Mouse (Mus musculus): Measurements from ENCODE around the gene Dlx2.

The Dlx2 gene

DNA sequence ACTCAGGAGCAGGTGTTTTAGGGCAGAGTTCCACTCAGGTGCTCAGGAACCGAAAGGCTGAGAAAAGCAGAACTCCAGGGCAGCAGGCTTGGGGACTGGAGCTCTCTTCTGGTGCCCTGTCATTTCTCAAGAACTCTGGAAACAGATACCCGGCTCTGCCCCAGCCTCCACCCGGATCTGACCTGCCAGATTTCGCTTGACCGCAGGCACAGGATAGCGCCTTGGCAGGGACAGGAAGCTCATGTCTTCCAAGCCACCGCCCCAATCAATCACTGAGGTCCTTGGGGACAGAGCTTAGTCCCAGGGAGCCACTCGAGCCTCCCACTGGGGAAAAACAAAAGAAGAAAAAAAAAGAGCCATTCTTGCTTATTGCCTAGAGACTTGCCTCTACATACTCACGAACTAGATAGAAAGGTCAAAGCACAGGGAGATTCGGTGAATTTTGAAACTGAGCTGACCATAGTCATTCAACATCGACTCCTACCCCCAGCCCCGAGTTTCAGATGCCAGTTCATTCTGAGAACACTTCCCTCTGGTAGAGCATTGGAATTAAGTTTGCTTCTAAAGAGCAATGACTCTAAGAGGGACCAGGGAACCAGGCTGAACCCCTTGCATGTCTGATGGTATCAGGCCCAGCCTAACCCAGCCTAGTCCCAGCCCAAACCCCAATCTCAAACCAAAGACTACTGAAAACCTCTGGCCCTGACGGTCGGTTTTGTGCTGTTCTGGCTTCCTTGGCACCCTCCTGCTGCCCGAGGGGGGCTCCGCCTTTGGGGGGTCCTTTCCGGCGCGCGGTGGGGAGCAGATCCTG is 12.1 kb downstream of the Dlx2 start:
- no peak for DNase-seq

DNA sequence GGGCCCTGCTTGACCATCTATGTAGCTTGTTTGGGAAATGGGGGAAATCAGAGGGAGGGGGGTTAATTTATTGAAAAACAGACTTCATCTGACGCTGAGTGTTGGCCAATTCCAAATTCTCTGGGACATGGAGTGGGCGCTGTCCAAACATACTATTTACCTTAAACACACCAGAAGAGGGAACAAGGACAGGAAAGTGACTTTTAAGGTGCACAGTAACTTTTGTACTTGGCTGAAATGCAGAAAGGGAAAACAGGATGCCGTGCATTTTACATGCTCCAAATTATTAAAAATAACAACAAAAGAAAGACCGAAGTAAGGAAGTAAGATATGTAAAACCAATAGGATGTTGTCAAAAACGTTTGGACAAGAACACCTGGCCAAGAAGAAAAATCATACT is 13.5 kb downstream of the Dlx2 start:
- DNase-seq, result no peak

DNA sequence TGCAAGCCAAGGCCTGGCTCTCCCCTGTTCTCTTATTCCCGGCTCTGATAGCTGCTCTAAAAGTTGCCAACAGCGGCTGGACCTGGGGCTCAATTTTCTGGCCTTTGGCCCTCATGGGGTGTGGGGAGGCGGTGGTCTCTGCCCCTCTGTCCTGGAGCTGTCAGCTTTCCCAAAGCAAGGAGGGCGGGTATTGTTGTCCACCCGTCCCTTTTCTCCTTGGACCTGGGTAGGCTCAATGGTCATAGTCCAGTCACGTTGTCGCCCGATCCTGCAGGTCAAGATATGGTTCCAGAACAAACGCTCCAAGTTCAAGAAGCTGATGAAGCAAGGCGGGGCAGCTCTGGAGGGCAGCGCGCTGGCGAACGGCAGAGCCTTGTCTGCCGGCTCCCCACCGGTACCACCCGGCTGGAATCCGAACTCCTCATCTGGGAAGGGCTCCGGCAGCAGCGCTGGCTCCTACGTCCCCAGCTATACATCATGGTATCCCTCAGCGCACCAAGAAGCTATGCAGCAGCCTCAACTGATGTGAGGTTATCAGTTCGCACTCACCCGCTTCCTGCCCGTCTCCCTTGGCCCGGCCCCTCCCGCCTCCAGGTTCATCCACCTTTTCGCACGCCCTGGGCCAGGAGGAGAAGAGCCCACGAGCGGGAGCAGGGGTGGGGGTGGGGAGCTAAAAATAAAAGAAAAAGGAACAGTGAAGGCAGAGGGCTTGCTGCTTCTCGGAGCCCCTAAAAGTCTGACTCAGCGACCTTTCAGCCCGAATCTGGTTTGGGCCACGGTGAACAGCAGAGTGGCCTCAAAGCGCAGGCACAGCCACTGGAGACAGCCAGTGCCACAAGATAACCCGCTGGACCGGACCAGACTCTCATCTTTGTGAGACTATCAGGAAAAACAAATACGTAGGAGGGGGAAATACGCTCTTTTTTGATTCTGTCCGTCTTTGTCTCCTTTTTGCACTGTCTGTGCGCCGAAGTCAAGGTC is 14.3 kb downstream of the Dlx2 start:
- peak; percentile 39 for DNase-seq

DNA sequence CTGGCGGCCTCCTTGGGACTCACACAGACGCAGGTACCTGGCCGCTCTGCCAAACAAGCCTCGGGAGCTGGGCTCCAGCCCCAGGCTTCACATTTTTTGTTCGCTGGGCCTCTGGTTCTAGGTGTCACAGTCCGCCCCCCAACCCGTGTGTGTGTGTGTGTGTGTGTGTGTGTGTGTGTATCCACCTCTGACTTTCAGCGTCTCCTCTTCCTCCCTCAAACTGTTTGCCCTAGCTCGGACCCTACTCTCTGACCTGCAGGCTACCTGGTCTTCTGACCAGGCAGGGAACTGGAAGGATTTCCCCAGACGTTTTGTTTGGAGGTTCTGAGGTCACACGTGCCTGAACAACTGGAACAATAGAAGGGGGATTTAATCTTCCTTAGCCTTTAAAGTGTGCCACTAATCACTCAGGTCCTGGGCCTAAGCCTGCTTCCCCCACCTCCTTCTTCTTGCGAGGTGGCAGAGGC is 15.4 kb downstream of the Dlx2 start:
- DNase-seq, result no peak

DNA sequence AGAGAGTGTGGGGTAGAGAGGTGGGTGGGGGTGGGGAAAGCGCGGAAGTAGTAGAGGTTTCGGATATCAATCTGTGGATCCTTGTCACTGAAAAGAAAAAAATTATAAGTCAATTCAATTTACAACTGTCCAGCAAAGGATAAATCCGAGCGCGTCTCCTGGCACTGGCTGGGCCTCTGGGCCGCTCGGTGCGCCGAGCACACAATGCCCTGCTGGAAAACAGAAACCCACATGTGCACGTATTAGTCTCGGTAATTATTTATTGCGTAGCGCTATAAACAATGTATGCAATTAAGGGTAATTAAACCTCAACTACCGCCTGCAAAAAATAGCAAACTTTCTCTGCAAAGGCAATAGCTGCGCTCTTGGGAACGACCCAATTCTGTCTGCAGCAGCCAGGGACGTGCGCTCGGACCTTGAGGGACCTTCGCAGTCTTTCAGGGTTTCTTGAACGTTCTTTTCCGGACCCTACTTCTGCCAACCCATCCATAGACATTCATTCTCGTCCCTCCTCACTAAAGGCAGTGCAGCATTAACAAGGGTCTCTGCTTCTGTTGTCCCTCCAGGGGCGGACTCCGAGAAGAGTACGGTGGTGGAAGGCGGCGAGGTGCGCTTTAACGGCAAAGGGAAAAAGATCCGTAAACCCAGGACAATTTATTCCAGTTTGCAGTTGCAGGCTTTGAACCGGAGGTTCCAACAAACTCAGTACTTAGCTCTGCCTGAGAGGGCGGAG is 16.0 kb downstream of the Dlx2 start:
- DNase-seq, result peak; percentile 40

DNA sequence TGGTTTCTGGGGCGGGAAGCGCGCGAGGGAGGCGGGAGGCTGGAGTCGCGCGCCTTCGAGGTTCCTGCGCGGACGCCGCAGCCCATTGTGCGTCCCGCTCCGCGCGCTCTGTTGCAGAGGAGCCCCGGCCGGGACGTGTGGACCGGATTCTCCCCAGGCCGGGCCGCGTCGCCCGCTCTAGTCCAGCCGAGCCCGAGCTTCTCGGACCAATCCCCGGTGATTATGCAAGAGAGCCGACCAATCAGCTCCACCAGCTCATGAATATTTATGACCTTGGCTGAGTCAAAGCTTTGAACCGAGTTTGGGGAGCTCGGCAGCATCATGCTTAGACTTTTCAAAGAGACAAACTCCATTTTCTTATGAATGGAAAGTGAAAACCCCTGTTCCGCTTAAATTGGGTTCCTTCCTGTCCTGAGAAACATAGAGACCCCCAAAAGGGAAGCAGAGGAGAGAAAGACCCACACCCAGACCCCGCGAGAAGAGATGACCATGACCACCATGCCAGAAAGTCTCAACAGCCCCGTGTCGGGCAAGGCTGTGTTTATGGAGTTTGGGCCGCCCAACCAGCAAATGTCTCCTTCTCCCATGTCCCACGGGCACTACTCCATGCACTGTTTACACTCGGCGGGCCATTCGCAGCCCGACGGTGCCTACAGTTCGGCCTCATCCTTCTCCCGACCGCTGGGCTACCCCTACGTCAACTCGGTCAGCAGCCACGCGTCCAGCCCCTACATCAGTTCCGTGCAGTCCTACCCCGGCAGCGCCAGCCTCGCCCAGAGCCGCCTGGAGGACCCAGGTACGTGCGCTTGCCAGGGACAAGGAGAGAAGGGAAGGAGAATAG is 16.8 kb downstream of the Dlx2 start:
- DNase-seq, result peak; percentile 76

DNA sequence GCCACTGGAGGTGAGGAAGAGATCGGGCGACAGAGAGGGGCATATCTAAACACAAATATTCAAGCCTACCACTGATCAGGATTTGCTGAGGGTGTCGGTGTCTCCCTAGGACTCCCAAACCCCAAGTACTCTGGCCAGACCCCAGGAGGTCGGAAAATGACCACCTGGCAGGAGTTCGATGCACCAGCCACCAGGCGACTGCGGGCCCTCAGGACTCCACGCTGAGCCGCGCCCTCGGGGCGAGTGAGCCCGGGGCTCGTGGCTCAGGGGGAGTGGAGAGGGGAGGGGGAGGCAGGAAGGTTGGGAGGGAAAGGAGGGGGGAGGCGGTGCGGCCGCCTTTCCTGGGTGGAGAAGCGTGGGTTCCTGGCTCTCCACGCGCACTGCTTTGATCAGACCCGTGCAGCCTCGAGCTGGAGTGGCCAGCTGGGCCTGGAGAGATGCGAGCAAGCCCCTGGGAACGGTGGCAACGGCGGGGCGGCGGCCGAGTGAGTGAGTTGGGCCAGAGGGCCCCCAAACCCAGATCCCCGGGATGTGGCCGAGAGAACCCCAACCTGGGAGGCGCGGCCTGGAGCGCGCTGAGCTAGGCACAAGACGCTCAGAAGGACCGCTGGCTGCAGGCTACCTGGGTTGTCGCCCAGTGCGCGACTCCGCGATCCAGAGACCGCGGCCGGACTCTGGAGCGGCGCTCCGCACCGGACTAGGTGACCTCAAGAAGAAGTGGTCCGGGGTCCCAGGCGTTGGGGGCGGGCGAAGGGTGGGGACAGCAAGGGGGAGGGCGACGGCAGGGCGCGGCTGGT is 17.6 kb downstream of the Dlx2 start:
- peak; percentile 54 for DNase-seq

DNA sequence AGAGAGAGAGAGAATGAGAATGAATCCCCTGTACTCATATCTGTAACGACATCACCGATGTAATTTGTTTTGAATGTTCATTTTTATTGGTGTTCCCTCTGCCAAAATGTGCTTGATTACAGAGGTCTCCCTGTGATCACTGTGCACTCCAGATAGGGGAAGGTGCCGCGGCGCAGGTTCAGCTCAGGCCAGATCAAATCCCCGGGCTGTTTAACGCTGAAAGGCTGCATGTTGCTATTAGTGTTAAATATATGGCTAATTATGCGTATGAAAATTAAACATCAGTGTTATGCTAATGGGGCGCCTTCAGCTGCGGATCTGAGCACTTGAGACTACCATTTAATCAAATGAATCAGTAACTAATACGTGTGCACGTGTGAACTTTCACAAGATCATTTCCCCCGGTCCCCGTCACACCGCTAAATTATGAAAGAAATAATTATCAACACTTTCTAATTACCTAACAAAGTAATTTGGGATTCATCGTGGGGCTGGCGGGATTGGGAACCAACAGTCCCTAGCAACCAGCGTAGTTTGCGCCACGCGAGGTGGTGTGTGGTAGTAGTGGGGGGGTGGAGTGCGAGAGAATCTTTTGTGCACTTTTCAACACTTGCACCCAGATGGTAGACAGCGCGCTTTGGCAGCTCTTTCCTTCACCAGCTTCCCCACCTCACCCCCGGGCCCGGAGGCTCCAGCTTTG is 18.4 kb downstream of the Dlx2 start, which contains the start of gene Dlx1:
Gene Dlx1 (plus strand): TSS at position 100 of the 700 bp plus-strand sequence.
- DNase-seq, result peak; percentile 65

DNA sequence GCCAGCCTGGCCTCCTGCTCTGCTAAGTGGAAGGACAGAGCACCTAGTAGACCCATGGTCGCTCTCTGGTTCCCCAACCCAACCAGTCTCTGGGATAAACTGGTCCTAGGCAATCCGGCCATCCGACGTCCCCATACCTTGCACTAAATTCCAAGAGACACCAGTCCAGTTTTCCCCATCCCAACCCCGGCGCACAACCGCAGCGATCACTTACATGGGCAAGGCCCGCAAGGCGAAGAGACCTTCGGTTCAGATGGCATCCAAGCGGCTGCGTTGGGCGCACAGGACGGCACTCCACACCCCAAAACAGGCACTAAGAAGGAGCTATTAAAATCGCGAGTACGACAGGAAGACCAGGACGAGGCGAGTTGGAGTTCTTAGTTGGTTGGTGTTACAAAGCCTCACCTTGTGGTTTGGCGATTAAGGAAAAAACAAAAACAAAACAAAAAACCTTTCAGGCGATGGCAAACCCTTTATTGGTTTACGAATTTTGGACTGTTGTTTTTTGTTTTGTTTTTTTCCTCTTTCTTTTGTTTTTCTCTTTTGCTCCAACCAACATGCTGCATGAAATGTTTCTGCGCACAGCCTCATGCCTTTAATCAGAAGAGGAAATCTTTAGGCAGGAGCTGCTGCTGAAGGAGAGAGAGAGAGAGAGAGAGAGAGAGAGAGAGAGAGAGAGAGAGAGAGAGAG is 19.1 kb downstream of the Dlx2 start:
- peak; percentile 50 for DNase-seq

DNA sequence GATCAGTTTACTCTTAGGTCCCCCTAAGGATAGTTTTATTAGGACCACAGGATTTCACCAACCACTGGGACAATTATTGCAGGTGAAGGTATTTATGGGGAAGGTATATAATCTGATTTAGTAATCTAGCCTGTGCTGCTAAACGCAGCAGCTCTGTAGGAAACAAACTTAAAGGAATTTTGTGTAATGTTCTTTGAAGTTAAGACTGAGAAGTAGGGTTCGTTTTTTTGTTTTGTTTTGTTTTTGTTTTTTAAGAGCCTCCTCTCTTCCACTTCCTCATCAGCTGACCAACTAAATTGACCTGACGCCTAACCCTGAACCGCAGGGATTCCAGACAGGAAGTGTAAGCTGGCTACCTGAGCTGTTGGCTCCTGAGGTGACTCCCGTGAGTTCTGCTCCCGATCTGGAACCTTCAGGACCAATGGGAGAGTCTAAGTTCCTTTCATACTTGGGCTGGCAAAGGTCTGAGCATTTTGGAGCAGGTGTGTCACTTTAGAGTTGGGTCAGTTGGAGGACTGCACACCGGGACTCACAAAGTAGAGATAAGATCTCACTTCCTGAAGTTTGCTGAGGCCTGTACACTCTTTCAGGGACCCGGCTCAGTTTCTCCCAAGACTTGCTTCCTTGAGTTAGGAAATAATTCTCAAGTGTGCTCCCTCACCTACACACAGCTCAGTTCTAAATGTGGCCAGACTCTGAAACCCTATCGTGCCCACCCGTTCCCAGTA is 19.8 kb downstream of the Dlx2 start:
- DNase-seq, result no peak

DNA sequence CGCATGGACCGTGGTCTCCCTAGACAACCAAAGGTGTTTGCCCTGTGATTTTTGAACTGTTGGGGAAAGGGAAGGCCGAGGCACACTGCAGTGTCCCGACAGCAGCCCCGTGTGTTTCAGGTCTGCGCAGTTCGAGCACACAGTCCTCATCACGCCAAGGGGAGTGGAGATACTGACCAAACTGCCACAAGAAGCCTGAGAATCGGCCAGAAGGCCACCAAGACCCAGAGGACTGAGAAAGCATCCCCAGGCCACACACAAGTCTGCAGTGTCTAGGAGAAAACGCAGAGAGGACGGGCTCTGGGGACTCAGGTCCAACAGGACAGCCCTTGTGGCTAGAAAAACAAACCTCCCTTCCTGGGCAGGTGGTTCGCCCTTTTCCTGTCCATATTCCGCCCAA is 21.8 kb downstream of the Dlx2 start:
- peak; percentile 31 for DNase-seq

DNA sequence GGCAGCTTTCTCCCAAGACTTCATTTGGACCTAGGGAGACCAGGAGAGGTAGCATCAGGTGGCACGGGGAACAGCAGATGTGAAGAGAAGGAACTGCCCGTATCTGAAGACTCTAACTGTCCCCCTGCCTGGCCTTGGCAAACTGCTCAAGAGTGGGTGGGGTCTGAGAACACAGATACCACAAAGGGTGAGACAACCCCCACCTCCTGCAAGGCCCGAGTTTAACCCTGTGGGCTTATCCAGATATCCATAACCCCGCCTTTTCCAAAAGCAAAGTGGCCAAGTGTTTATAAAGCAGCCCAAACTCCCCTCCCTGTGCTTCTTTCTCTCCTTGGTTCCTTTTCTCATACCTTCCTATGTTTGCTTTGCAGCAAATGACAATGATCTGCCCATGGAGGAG is 23.1 kb downstream of the Dlx2 start:
- DNase-seq, result peak; percentile 48

DNA sequence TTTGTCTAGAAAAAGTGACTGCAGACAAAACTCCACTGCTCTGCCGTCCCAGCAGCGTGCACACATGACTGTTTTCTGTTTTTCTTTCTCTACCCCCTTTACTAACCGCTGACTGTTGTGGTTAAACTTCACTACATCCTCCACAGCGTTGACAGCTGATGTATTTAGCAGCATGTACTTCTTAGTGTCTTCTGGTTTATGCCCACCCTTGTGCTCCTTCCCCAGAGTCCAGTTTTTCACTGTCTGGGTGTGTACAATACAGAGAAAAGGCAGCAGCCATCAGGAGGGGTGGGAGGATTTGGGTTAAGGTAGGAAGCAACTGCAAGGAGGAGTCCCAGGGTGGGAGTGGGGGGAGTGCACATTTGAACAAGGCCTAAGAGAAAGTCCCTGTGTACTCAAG is 23.7 kb downstream of the Dlx2 start:
- DNase-seq, result peak; percentile 57

DNA sequence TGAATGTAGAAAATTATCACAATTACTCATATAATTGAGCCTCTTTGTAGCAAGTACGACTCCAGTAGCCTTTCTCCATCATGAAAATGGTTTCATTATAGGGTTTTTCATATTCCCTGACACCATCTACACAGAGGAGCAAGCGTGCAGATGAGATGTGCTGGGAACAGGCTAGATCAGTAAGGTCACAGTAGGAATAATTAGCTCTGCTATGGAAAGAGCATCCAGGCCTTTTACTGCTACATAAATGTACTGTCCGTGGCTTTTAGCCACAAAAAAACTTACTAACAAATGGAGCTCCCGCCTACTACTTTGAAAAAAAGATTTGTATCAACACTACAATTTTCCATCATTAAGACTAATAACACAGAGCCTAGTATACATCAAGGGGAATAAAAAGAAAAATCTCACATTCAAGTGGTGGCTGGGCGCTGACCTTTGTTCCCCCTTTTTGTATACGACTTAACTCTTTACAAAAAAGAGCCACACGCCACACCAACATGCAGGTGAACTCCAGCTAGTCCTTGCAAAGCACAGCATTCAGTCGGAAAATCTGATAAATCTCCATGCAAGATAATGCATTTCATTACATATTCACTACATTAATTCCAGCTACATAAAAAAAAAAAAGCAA is 29.0 kb downstream of the Dlx2 start:
- DNase-seq, result no peak

DNA sequence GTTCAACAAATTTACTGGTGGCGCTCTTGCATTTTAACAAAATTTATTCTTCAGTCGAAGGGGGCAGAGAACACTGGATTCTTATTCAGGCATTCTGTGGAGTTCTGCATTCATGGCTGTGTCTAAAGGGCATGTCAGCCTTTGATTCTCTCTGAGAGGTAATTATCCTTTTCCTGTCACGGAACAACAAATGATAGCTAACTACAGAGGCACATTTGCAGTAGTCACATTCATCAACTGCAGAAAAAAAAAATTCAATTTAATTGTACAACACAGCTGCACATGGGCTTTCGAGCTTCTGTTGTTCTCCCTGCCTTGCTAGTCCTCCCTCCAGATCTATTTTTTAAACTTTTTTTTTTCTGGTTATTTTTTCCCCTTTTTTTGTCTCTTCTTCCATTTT is 29.6 kb downstream of the Dlx2 start:
- DNase-seq, result no peak

DNA sequence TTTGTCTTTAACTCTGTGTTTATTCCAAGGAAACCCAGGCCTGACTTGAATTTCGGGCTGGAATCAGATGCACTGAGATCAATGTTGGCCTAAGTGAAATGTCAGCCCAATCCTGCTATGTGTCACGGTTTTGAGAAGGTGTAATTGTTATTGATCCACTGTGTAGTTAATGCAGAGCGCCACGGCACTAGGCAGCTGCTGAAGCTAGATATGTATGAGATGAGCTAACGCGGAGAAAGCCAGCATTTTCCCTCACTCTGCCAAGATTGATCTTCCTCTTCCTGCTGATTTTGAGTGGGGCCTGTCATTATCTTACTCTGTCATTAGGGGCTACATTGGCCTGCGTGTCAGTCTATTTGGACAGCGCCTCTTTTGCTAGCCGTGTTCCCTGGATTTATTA is 34.2 kb downstream of the Dlx2 start:
- no peak for DNase-seq

DNA sequence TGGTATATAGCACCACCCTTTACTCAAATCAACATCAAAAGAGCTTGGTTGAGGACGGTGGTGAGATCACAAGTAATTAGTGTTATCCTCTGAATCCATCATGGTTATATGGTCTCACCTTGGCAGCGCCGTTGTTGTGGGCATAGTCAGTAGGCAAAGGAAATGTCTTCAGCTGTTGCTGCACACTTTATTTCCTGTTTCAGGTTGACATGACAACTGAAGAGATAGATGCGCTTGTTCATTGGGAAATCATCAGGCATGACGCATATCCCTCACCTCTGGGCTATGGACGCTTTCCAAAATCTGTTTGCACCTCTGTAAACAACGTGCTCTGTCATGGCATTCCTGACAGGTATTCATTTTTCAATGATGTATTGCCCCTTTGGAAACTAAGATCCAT is 35.3 kb downstream of the Dlx2 start:
- no peak for DNase-seq

DNA sequence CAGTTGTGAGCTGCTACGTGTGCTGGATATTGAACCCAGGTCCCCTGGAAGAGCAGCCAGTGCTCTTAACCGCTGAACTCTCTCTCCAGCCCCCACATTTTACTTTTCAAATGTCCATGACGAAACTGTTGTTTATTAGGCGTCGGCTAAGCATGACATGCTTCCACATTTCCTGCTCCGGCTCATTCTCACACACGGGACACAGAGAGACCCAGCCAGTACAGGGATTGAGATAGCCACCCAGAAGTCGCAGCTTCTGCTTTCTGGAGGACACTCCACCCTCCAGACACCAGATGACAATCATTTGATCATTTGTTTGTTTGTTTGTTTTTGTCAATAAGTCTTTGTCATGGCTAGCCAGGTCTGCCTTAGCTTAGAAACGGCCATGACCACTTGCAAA is 41.7 kb downstream of the Dlx2 start:
- DNase-seq, result no peak

Measured in thymus, postnatal 4 days (tissue).